Mouse (Mus musculus) kidney, adult 2 months (tissue): Measurements from ENCODE around the gene Itgad. TPM values are rescaled to one million over a fixed set of nuclear protein-coding genes. Genes with fewer than 3 reads are reported as not detected.

Experiments used
- DNase-seq: peaks from one replicate; pipeline ENCODE4 v3.0.0; 2021
- H3K27ac ChIP-seq: fragments of 200-500 bp; 2 replicates; pipeline ENCODE4 v1.5.1; 2012; ENCODE audit warnings: low read depth, low read length, control low read depth, inconsistent platforms; ENCODE audit not compliant: insufficient read depth
- H3K27me3 ChIP-seq: fragments of 200-500 bp; replicated peaks from 2 replicates; pipeline ENCODE4 v1.6.1; 2012; ENCODE audit warnings: mild to moderate bottlenecking, moderate library complexity, low read length, inconsistent platforms; ENCODE audit not compliant: control insufficient read depth, insufficient read depth
- H3K36me3 ChIP-seq: fragments of 200-500 bp; 2 replicates; pipeline ENCODE4 v1.6.1; 2012; ENCODE audit warnings: mild to moderate bottlenecking, moderate library complexity, low read length, inconsistent platforms; ENCODE audit not compliant: control insufficient read depth, insufficient read depth
- H3K4me1 ChIP-seq: fragments of 200-500 bp; 2 replicates; pipeline ENCODE4 v1.6.1; 2011; ENCODE audit warnings: low read length; ENCODE audit not compliant: control insufficient read depth, insufficient read depth
- H3K4me3 ChIP-seq: fragments of 200-500 bp; 2 replicates; pipeline ENCODE4 v1.5.1; 2011; ENCODE audit warnings: mild to moderate bottlenecking, low read depth, low read length, control low read depth; ENCODE audit not compliant: insufficient read depth
- CTCF ChIP-seq: fragments of 200-500 bp; conservative IDR thresholded peaks from 2 replicates; pipeline ENCODE4 v1.5.1; 2011; ENCODE audit warnings: low read depth, mild to moderate bottlenecking, control low read depth, low read length, moderate library complexity, mixed read lengths; ENCODE audit not compliant: insufficient read depth, insufficient read length
- POLR2A ChIP-seq: fragments of 200-500 bp; IDR thresholded peaks from one replicate; pipeline ENCODE4 v1.6.1; 2011; ENCODE audit warnings: low read depth, low read length, control low read depth
- WGBS: fragments of 180-500 bp; shearing (Covaris S2); methylation state at CpG from one replicate; pipeline ENCODE4 v1.1.7; 2018; 5-methylcytosine and 5-hydroxymethylcytosine counted together
- polyA plus RNA-seq: library from polyadenylated mRNA; depleted of rRNA; stranded (reverse); fragments of >200 nt; gene quantifications from 2 replicates; pipeline ENCODE4 v1.2.3, GENCODE M21; 2012

Itgad gene
- polyA plus RNA-seq, 1 experiment: 0.05 TPM

DNA sequence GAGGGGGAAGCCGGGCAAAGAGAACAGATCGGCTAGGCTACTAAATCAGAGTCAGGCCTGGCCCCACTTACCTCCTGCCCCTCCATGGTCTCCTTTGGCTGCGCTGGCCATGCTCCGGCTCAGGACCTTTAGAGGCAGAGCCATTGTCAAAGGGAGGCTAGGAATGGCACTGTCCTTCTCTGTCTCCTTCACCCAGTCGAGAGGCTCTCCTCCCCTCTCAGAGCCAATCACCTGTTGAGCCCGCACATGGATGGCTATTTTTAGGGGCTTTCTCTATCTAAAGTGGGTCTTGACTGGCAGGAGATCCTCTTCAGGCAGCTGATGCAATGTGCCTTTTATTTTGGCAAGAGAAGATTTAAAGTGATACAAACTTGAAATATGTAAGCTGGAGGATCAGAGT, 52.0 kb downstream of the Itgad start, which contains the start of gene Cox6a2:
Gene Cox6a2, minus strand, starts transcription at position 236 of the 400 bp plus-strand sequence.
- Histone ChIP-seq H3K36me3 (no peaks in the 10 kb centered on the region), H3K4me1 (no peaks in the 10 kb centered on the region; the same call in 1 of the 2 replicates), H3K27me3 (no peaks in the 10 kb centered on the region; the same call in 1 of the 2 replicates), H3K27ac (no peak within 1 kb of the TSS), H3K4me3 (no peak within 1 kb of the TSS)
- 80% methylated on average over 6 of the region's 6 CpGs for WGBS
- TF ChIP-seq POLR2A (no peak), CTCF (no peak)
- DNase-seq: no peak

GRCm38 (mm10) chr7:128208187-128208586, 54.0 kb downstream of the Itgad start:
- H3K27ac ChIP-seq: no peak overlapping the region
- no peaks in the 10 kb centered on the region; the same call in 1 of the 2 replicates for H3K4me1 ChIP-seq
- DNase-seq: peak; percentile 63
- TF ChIP-seq POLR2A: no peak
- peak; percentile 86 for TF ChIP-seq CTCF
- WGBS: 5% methylated on average over 4 of the region's 4 CpGs
- H3K27me3 ChIP-seq: no peaks in the 10 kb centered on the region; the same call in 1 of the 2 replicates
- no peaks in the 10 kb centered on the region for H3K36me3 ChIP-seq
- no peak overlapping the region for H3K4me3 ChIP-seq

DNA sequence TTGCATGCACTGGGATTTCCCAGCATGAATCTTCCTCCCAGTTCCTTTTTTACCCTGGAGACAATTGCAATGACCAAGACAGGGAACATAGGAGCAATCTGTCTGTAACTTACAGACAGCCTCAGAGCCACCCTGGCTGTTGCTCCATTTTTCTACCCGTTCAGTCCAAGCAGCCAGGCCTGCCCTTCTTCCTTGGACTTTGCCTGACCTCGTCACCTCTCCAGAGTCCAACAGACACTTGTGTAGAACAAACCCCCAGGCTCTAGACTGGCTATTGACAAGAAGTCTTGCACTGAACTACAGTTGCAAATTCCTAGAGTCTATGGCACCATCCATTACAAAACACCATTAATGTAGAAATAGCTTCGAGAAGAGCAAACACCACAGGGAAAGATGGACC, 55.6 kb downstream of the Itgad start:
- H3K4me3 ChIP-seq: no peak overlapping the region
- DNase-seq: peak; percentile 76
- WGBS: 45% methylated on average over 3 of the region's 3 CpGs
- no peak overlapping the region for H3K27ac ChIP-seq
- H3K27me3 ChIP-seq: no peaks in the 10 kb centered on the region
- no peaks in the 10 kb centered on the region; the same call in 1 of the 2 replicates for H3K4me1 ChIP-seq
- no peaks in the 10 kb centered on the region for H3K36me3 ChIP-seq
- no peak for TF ChIP-seq CTCF
- TF ChIP-seq POLR2A: no peak

DNA sequence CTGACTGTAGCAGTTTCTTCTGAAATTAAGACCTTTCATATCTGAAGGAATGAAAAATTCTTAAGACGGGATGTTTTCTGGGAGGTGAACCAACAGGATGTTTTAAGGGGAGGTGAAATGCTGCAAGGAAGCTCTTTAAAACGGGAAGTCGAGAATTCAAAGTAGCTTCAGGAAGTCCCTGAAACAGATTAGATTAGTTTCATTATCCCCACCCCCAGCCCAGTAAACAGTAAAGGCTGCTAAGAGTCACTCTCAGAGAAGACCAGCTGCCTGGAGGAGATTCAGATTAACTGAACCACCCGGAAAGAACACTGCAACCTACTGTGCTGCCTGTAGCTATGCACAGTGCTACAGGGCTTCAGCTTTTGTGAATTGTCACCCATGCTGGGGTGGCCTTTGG, 65.8 kb downstream of the Itgad start:
- Histone ChIP-seq H3K4me3 (no peak overlapping the region), H3K4me1 (peaks cover 7% of the 10 kb centered on the region; the same call in 1 of the 2 replicates), H3K36me3 (no peaks in the 10 kb centered on the region), H3K27ac (peak overlapping the region; percentile 71; the same call in 1 of the 2 replicates), H3K27me3 (no peaks in the 10 kb centered on the region)
- no peak for TF ChIP-seq POLR2A
- no peak for TF ChIP-seq CTCF
- WGBS: 85% methylated on average over 4 of the region's 4 CpGs
- DNase-seq: no peak

DNA sequence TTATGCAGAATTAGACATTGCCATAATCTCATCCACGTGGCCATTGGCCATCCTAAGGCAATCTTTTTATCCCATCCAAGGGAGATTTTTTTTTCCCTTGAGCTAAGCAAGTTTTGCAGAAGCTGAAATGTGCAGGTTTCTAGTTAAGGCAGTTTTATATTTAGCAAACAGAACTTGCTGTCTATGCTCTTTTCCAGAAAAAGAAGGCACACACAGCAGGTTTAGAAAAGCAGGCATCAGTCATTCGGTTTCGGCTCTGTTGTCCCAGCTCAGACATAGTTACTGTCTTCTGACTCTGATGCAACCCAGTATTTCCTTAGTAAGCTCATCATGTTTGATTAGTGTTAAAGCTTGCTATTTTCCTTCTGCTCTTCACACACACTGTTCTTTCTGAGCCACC, 66.8 kb downstream of the Itgad start:
- WGBS: 74% methylated on average over 3 of the region's 3 CpGs
- peaks cover 7% of the 10 kb centered on the region; the same call in 1 of the 2 replicates for H3K4me1 ChIP-seq
- H3K27ac ChIP-seq: peak overlapping the region; percentile 71
- peak; percentile 64 for DNase-seq
- no peaks in the 10 kb centered on the region for H3K36me3 ChIP-seq
- H3K27me3 ChIP-seq: no peaks in the 10 kb centered on the region
- TF ChIP-seq CTCF (no peak), POLR2A (no peak)
- H3K4me3 ChIP-seq: no peak overlapping the region

- H3K36me3 ChIP-seq: no peaks in the 10 kb centered on the region
- no peak for DNase-seq
- 45% methylated on average over 8 of the region's 8 CpGs for WGBS
- no peak overlapping the region for H3K4me3 ChIP-seq
- H3K27me3 ChIP-seq: no peaks in the 10 kb centered on the region
- TF ChIP-seq POLR2A (no peak), CTCF (no peak)
- peaks cover 8% of the 10 kb centered on the region; the same call in 1 of the 2 replicates for H3K4me1 ChIP-seq
- H3K27ac ChIP-seq: no peak overlapping the region
These were observed 77.6 kb downstream of the Itgad start for GRCm38 (mm10) chr7:128231741-128232140.

DNA sequence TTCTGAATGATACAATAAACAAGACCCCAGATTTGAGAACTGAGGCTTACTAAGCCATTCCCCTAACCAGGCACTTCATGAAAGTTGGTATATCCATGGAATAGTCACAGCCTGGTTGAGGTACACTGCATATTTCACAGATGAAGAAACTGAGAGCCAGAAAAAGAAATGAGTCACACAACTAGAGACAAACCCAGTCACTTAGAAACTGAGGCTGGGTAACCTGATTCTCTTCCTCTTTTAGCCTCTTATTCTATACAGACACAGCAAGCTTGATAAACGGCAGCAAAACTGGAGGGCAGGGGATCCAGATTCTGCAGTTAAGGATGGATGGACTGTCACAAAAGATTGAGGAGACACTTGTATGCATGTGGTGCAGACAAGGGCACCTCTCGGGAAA, 80.6 kb downstream of the Itgad start:
- H3K36me3 ChIP-seq: no peaks in the 10 kb centered on the region
- H3K27me3 ChIP-seq: no peaks in the 10 kb centered on the region
- peaks cover 12% of the 10 kb centered on the region; the same call in 1 of the 2 replicates for H3K4me1 ChIP-seq
- H3K4me3 ChIP-seq: no peak overlapping the region
- no peak for DNase-seq
- 74% methylated on average over 2 of the region's 2 CpGs for WGBS
- peak overlapping the region; percentile 33 for H3K27ac ChIP-seq
- TF ChIP-seq POLR2A: no peak
- TF ChIP-seq CTCF: no peak

DNA sequence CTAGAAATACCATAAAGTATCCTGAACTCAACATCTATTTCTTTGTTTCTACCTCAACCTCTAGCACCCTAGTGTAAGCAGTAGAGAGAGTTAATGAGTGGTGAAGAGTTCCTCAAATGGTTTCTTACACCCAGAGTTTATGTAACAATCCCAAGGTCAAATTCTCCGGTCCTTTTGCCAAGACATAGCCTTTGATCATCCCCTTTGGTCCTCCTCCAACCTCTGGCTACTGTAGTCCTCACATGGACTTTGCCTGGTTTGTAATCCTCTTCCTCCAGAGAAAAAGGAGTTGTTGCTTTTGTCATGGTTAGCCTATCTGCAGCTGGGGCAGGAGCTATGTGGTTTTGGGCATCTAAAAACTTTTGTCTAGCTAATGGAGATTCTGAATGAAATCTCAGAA, 81.3 kb downstream of the Itgad start:
- TF ChIP-seq POLR2A: no peak
- no peak for TF ChIP-seq CTCF
- Histone ChIP-seq H3K36me3 (no peaks in the 10 kb centered on the region), H3K4me1 (peaks cover 12% of the 10 kb centered on the region; the same call in 1 of the 2 replicates), H3K4me3 (no peak overlapping the region), H3K27me3 (no peaks in the 10 kb centered on the region), H3K27ac (peak overlapping the region; percentile 67)
- peak; percentile 94 for DNase-seq
- 30% methylated on average over 1 of the region's 1 CpGs for WGBS
